Mouse (Mus musculus): Measurements from ENCODE around the gene Prpf6.

DNA sequence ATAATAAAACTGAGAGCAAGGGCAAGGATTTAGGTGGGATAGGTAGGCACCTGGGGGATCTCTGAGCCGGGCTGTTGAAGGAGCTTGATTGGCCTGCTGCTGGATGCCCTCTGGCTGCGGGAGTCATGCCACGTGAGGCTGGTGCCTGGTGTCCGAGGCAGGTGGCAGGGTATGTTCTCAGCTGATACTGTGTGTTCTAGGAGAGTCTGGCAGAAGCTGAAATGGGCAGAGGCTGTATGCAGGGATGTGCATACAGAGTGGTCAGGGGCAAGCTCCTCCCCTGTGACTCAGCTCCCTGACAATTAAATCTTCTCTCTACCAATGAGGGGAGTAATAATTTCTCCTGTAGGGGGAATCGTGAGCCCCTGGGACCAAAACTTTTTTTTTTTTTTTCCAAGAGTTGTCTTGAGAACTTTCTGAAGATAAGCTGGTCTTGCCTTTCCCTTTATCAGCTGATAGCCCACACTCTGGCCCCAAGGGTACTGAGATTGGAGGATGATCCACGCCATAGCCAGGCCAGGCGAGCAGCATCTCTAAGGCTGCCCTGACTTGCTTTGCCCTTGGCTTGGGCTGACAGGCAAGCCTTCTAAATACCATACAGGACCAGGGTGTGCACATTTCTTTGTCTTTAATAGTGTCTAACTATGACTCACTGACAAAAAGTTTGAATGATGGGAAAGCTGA is 5.9 kb downstream of the Prpf6 start:
- no peak for TF ChIP-seq POLR2A (IDR thresholded peaks at IDR 0.05; ENCODE audit: borderline replicate concordance, control insufficient read depth, low read depth, low read length)
- TF ChIP-seq CTCF (IDR thresholded peaks at IDR 0.05; ENCODE audit: control insufficient read depth, insufficient read depth, low read length): no peak
